Mouse (Mus musculus): ENCODE measurements at regions not wholly inside any gene's neighbourhood (a gene's known extent, or its start where the extent isn't known, plus 50 kb on each side); places are given as distances from the start of the nearest gene placed in this dataset.

DNA sequence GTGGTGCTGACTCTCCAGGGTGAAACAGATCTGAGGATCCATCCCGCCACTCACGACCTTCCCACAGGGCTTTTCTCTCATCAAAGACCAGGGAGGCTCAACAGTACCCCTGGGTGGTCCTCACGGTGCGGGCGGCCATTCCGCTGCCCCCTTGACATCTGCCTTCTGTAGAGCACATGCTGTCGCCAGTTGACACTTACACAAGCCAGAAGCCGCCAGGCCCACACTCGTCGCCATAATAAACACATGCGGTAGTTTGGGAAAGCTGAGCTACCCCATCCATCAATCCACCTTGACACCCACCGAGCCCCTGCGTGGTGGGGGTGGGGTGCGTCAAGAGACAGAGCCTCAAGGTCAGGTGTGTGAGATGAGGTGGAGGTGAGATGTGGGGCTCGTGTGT is 125.7 kb downstream of the Tfap2c start:
- Histone ChIP-seq H3K9ac (ENCODE audit: low read depth, low read length) (no peak overlapping the region), H3K4me3 (replicated peaks; ENCODE audit: low read depth, low read length) (no peak overlapping the region), H3K4me1 (replicated peaks; ENCODE audit: insufficient read depth, low read length) (no peaks in the 10 kb centered on the region), H3K27me3 (ENCODE audit: insufficient read depth, low read length) (no peaks in the 10 kb centered on the region), H3K4me2 (ENCODE audit: low read length) (no peak overlapping the region), H3K36me3 (ENCODE audit: insufficient read depth, low read length) (no peaks in the 10 kb centered on the region), H3K9me3 (replicated peaks; ENCODE audit: low read length) (no peaks in the 10 kb centered on the region), H3K27ac (no peak overlapping the region)
- 41% methylated on average over 15 of the region's 15 CpGs for WGBS
- ATAC-seq (replicated peaks; ENCODE audit: low FRiP score, low read depth) (no peak), DNase-seq (ENCODE audit: low spot score) (no peak)
- no peak for TF ChIP-seq CTCF (IDR thresholded peaks at IDR 0.05; ENCODE audit: low read depth)

DNA sequence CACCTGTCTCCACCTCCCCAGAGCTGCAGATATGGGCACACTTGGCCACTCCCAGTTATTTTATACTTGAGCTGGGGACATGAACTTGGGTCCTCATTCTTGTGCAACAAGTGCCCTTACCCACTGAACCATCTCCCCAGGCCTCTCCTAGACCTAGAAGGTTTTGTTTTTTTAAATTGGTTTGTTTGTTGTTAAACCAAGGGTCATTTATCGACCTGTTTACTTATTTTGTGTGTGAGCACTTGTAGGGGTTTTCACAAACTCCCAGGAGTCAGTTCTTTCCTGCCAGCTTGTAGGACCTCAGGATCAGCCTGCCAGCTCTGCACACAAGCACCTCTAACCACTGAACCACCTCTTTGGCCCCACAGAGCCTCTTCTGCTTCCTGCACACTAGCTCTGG is 140.8 kb downstream of the Tfap2c start:
- Histone ChIP-seq H3K36me3 (ENCODE audit: insufficient read depth, low read length) (no peaks in the 10 kb centered on the region), H3K4me1 (replicated peaks; ENCODE audit: insufficient read depth, low read length) (no peaks in the 10 kb centered on the region), H3K9ac (ENCODE audit: low read depth, low read length) (no peak overlapping the region), H3K4me3 (replicated peaks; ENCODE audit: low read depth, low read length) (no peak overlapping the region), H3K27me3 (ENCODE audit: insufficient read depth, low read length) (no peaks in the 10 kb centered on the region), H3K4me2 (ENCODE audit: low read length) (no peak overlapping the region), H3K27ac (no peak overlapping the region), H3K9me3 (replicated peaks; ENCODE audit: low read length) (no peaks in the 10 kb centered on the region)
- WGBS = 77% methylated on average over 1 of the region's 1 CpGs
- no peak for ATAC-seq (replicated peaks; ENCODE audit: low FRiP score, low read depth)
- TF ChIP-seq CTCF (IDR thresholded peaks at IDR 0.05; ENCODE audit: low read depth) = no peak
- DNase-seq (ENCODE audit: low spot score) = no peak

DNA sequence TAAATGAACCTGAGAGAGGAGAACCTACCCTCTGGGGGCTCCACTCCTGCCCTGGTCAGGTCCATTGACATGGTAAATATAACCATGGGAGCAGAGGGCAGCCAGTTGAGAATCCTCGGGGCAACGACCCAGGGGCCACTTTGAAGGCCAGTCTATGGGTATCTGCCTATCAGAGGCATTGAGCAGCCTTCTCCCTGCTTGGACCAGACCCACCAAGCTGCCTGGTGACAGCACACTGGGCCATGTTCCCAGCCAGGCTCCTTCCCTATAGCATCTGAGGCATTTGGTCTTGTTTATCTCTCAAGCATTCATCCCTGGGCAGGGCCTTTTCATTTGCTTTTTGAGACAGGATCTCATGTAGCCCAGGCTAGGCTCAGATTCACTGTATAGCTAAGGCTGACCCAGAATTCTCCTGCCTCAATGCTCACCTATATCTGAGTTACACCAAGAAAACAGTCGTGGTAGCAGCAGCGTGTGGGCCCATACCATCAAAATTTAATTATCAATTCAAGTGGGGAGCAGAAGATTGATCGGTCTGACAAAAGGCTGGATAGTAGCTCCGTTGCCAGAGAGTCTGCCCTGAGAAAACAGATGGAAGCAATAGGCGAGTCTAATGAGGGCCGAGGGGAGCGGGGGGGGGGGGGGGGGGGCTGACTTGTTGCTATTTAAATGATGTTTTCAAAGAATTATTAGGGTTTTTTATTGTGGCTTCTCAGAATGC is 141.7 kb downstream of the Tfap2c start:
- H3K9ac ChIP-seq (ENCODE audit: low read depth, low read length) = no peak overlapping the region
- no peak for TF ChIP-seq CTCF (IDR thresholded peaks at IDR 0.05; ENCODE audit: low read depth)
- H3K4me1 ChIP-seq (replicated peaks; ENCODE audit: insufficient read depth, low read length) = no peaks in the 10 kb centered on the region
- 63% methylated on average over 9 of the region's 9 CpGs for WGBS
- no peak for DNase-seq (ENCODE audit: low spot score)
- H3K9me3 ChIP-seq (replicated peaks; ENCODE audit: low read length) = no peaks in the 10 kb centered on the region
- ATAC-seq (replicated peaks; ENCODE audit: low FRiP score, low read depth) = no peak
- H3K27me3 ChIP-seq (ENCODE audit: insufficient read depth, low read length) = no peaks in the 10 kb centered on the region
- no peak overlapping the region for H3K4me2 ChIP-seq (ENCODE audit: low read length)
- no peak overlapping the region for H3K27ac ChIP-seq
- no peaks in the 10 kb centered on the region for H3K36me3 ChIP-seq (ENCODE audit: insufficient read depth, low read length)
- no peak overlapping the region for H3K4me3 ChIP-seq (replicated peaks; ENCODE audit: low read depth, low read length)

DNA sequence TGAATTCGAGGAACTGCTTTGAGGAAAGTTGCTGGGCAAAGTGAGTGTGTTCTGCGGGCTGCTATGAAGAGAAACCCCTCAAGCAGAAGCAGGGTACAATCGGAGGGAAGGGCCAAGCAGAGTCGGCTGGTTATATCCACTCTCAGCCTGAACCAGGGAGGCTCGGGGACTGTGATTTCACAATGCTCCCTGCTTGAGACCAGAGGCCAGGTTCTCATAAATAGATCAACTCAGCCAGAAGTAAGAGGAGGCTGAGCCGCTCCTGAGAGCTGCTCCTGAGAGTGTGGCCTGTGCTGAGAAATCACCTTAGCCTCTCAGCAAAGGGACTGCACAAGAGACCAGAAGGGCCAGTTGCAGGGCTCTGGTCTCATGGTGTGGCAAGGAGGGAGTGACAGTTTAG is 149.6 kb downstream of the Tfap2c start:
- TF ChIP-seq CTCF (IDR thresholded peaks at IDR 0.05; ENCODE audit: low read depth) = no peak
- no peak overlapping the region for H3K4me3 ChIP-seq (replicated peaks; ENCODE audit: low read depth, low read length)
- H3K9me3 ChIP-seq (replicated peaks; ENCODE audit: low read length) = no peaks in the 10 kb centered on the region
- no peaks in the 10 kb centered on the region for H3K36me3 ChIP-seq (ENCODE audit: insufficient read depth, low read length)
- no peak for ATAC-seq (replicated peaks; ENCODE audit: low FRiP score, low read depth)
- no peak for DNase-seq (ENCODE audit: low spot score)
- H3K4me1 ChIP-seq (replicated peaks; ENCODE audit: insufficient read depth, low read length) = no peaks in the 10 kb centered on the region
- H3K27me3 ChIP-seq (ENCODE audit: insufficient read depth, low read length) = no peaks in the 10 kb centered on the region
- H3K4me2 ChIP-seq (ENCODE audit: low read length) = no peak overlapping the region
- no peak overlapping the region for H3K9ac ChIP-seq (ENCODE audit: low read depth, low read length)
- WGBS = 64% methylated on average over 6 of the region's 6 CpGs
- no peak overlapping the region for H3K27ac ChIP-seq

DNA sequence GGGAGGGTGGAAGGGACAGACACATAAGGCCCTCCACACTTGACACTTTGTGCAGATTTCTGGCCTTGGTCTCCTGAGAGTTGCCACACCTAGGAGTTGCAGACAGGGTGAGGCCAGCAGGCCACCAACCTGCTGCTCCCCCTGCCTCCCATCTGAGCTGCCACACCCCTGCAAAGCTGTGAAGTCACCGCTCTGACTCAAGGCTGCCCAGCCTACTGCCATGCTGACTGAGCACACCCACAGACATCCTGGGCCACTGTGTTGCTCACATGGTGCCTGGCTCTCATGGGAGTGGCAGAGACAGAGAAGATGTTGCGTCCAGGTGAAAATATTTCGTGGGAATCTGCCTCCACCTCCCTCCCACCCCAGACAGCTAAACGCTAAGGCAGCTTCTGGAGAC is 150.3 kb downstream of the Tfap2c start:
- DNase-seq (ENCODE audit: low spot score) = no peak
- Histone ChIP-seq H3K9me3 (replicated peaks; ENCODE audit: low read length) (no peaks in the 10 kb centered on the region), H3K4me1 (replicated peaks; ENCODE audit: insufficient read depth, low read length) (no peaks in the 10 kb centered on the region), H3K27ac (no peak overlapping the region), H3K36me3 (ENCODE audit: insufficient read depth, low read length) (no peaks in the 10 kb centered on the region), H3K9ac (ENCODE audit: low read depth, low read length) (no peak overlapping the region), H3K27me3 (ENCODE audit: insufficient read depth, low read length) (no peaks in the 10 kb centered on the region), H3K4me2 (ENCODE audit: low read length) (no peak overlapping the region), H3K4me3 (replicated peaks; ENCODE audit: low read depth, low read length) (no peak overlapping the region)
- 70% methylated on average over 4 of the region's 4 CpGs for WGBS
- no peak for ATAC-seq (replicated peaks; ENCODE audit: low FRiP score, low read depth)
- TF ChIP-seq CTCF (IDR thresholded peaks at IDR 0.05; ENCODE audit: low read depth) = no peak

DNA sequence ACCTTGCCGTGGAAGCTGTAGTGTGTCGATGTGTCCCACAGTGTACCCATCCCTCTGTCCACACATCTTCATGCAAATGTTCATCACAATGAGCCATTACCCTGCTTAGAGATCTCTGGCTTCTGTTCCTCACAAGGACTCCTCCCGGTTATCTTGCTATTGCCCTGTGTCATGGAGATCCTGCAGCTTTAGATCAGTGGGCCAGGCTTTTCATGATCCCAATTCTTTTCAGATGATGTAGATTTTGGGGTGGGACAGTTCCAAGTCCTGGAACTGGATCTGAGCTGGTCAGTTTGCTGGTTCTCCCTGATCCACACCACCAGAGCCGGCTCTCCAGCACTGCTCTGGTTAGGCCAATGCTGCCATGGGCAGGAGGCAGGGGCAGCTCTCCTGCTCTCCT is 161.2 kb downstream of the Tfap2c start:
- no peaks in the 10 kb centered on the region for H3K4me1 ChIP-seq (replicated peaks; ENCODE audit: insufficient read depth, low read length)
- no peaks in the 10 kb centered on the region for H3K27me3 ChIP-seq (ENCODE audit: insufficient read depth, low read length)
- H3K36me3 ChIP-seq (ENCODE audit: insufficient read depth, low read length) = no peaks in the 10 kb centered on the region
- 73% methylated on average over 4 of the region's 4 CpGs for WGBS
- H3K27ac ChIP-seq = no peak overlapping the region
- H3K4me2 ChIP-seq (ENCODE audit: low read length) = no peak overlapping the region
- no peaks in the 10 kb centered on the region for H3K9me3 ChIP-seq (replicated peaks; ENCODE audit: low read length)
- no peak for DNase-seq (ENCODE audit: low spot score)
- no peak overlapping the region for H3K4me3 ChIP-seq (replicated peaks; ENCODE audit: low read depth, low read length)
- H3K9ac ChIP-seq (ENCODE audit: low read depth, low read length) = no peak overlapping the region
- ATAC-seq (replicated peaks; ENCODE audit: low FRiP score, low read depth) = no peak
- TF ChIP-seq CTCF (IDR thresholded peaks at IDR 0.05; ENCODE audit: low read depth) = no peak

DNA sequence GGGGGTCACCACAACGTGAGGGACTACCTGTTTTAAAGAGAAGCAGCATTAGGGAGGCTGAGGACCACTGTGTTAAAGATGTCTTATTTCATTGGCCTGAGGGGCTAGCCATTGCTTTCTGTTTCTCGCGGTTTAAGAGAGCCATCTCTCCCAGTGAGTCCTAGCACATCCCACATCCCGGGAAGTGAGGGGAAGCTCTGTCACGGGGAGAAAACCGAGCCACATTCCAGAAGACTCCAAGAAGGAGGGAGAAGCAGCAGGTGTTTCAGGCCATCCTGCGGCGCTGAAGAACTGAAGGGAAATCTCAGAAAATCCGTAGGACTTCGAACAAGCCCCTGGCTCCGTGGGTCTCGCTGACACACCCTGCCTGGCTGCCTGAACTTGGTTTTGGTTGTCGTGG is 177.3 kb downstream of the Tfap2c start:
- no peak for DNase-seq (ENCODE audit: low spot score)
- no peak overlapping the region for H3K9ac ChIP-seq (ENCODE audit: low read depth, low read length)
- peaks cover 7% of the 10 kb centered on the region; the same call in 1 of the 2 replicates for H3K4me1 ChIP-seq (replicated peaks; ENCODE audit: insufficient read depth, low read length)
- 2% methylated on average over 13 of the region's 13 CpGs for WGBS
- peaks cover 46% of the 10 kb centered on the region for H3K27me3 ChIP-seq (ENCODE audit: insufficient read depth, low read length)
- no peak overlapping the region for H3K27ac ChIP-seq
- H3K4me2 ChIP-seq (ENCODE audit: low read length) = no peak overlapping the region
- no peak for ATAC-seq (replicated peaks; ENCODE audit: low FRiP score, low read depth)
- H3K9me3 ChIP-seq (replicated peaks; ENCODE audit: low read length) = peaks cover 3% of the 10 kb centered on the region; the same call in 1 of the 2 replicates
- no peak overlapping the region for H3K4me3 ChIP-seq (replicated peaks; ENCODE audit: low read depth, low read length)
- H3K36me3 ChIP-seq (ENCODE audit: insufficient read depth, low read length) = no peaks in the 10 kb centered on the region
- TF ChIP-seq CTCF (IDR thresholded peaks at IDR 0.05; ENCODE audit: low read depth) = no peak

Measured in kidney, postnatal 0 days (tissue).